Mouse (Mus musculus) embryonic facial prominence, embryonic 11.5 days (tissue): ENCODE data around the gene 1700109H08Rik. TPM values are rescaled to one million over a fixed set of nuclear protein-coding genes. Genes with fewer than 3 reads are reported as not detected.
"Not testable (repeated sequence)": the region's sequence is repeated elsewhere in the genome, so short reads cannot be mapped to it uniquely, and the experiment has no call there.

Source experiments
- ATAC-seq: fragments of 200-750 bp; cut with Nextera tagmentation; replicated peaks from 2 replicates; pipeline ENCODE4 v1.8.0; 2017; ENCODE audit warnings: low read depth; ENCODE audit not compliant: insufficient number of reproducible peaks, low FRiP score, low TSS enrichment
- DNase-seq: peaks from one replicate; pipeline ENCODE4 v3.0.0-alpha.2; 2015; ENCODE audit warnings: low spot score
- H3K27ac ChIP-seq: fragments of 300-500 bp; sonication (generic); replicated peaks from 2 replicates; pipeline ENCODE4 v1.5.1; 2014; ENCODE audit warnings: mild to moderate bottlenecking, low read depth, low read length, control low read depth
- H3K27me3 ChIP-seq: fragments of 300-500 bp; sonication (generic); 2 replicates; pipeline ENCODE4 v1.6.1; 2014; ENCODE audit warnings: mild to moderate bottlenecking, low read length, moderate library complexity, mixed read lengths; ENCODE audit not compliant: control insufficient read depth, insufficient read depth
- H3K36me3 ChIP-seq: fragments of 300-500 bp; sonication (generic); replicated peaks from 2 replicates; pipeline ENCODE4 v1.6.1; 2014; ENCODE audit warnings: low read depth, mild to moderate bottlenecking, low read length, moderate library complexity, mixed read lengths; ENCODE audit not compliant: control insufficient read depth, insufficient read depth
- H3K4me1 ChIP-seq: fragments of 300-500 bp; sonication (generic); 2 replicates; pipeline ENCODE4 v1.6.1; 2014; ENCODE audit warnings: low read length, mixed read lengths; ENCODE audit not compliant: control insufficient read depth, insufficient read depth
- H3K4me2 ChIP-seq: fragments of 300-500 bp; sonication (generic); 2 replicates; pipeline ENCODE4 v1.6.1; 2014; ENCODE audit warnings: low read depth, mild to moderate bottlenecking, control low read depth, low read length, moderate library complexity
- H3K4me3 ChIP-seq: fragments of 300-500 bp; sonication (generic); 2 replicates; pipeline ENCODE4 v1.5.1; 2014; ENCODE audit warnings: low read depth, low read length, control low read depth
- H3K9ac ChIP-seq: fragments of 300-500 bp; sonication (generic); replicated peaks from 2 replicates; pipeline ENCODE4 v1.6.1; 2014; ENCODE audit warnings: mild to moderate bottlenecking, control low read depth, low read length
- H3K9me3 ChIP-seq: fragments of 300-500 bp; sonication (generic); replicated peaks from 2 replicates; pipeline ENCODE4 v1.6.1; 2016; ENCODE audit warnings: mild to moderate bottlenecking, low read length, inconsistent platforms, mixed read lengths; ENCODE audit not compliant: control insufficient read depth
- WGBS: fragments of 180-500 bp; shearing (Covaris S2); extraction: QIAGEN DNeasy Blood & Tissue Kit; methylation state at CpG from one replicate; pipeline ENCODE4 v1.1.7; 2014; 5-methylcytosine and 5-hydroxymethylcytosine counted together
- polyA plus RNA-seq: library from polyadenylated mRNA; unstranded; fragments of >200 nt; fragmentation: Nextera tagmentation; extraction: Ambion mirVana; gene quantifications from 2 replicates; pipeline ENCODE4 v1.2.1, GENCODE M21; 2014

1700109H08Rik gene
- 1.5 and 2.2 TPM in 2 replicates for polyA plus RNA-seq

- Histone ChIP-seq H3K4me2 (no peak within 1 kb of the TSS), H3K4me1 (no peaks in the 10 kb centered on the region), H3K9me3 (no peaks in the 10 kb centered on the region), H3K36me3 (peaks cover 3% of the 10 kb centered on the region), H3K4me3 (no peak within 1 kb of the TSS), H3K27ac (no peak within 1 kb of the TSS), H3K27me3 (no peaks in the 10 kb centered on the region), H3K9ac (no peak within 1 kb of the TSS)
- ATAC-seq, result no peak
- 90% methylated on average over 4 of the region's 4 CpGs for WGBS
- no peak for DNase-seq
Observed at GRCm38 (mm10) chr5:3571266-3571665, at the start of gene 1700109H08Rik. 1700109H08Rik (plus strand) TSS chr5:3571566.

DNA sequence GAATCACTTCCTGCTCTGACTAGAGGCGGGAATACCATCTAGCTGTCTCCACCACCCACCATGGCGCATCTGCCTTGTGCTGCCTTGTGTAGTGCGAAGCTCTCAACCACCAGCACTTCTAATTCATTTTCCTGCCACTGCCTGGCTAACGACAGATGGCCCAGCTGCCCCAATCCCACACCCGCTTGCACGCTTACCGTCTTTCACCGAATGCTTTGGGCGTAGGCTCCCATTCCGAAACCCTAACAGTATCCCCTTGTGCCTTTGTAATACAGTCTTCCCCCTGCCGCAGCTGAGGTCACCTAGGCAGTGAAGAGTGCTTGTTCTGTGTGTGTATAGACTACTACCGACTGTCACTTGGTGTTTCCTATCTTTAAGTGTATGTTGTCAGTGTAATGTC, 49.6 kb upstream of the 1700109H08Rik start:
- WGBS, result 92% methylated on average over 12 of the region's 12 CpGs
- H3K4me1 ChIP-seq, result no peaks in the 10 kb centered on the region
- H3K9ac ChIP-seq, result no peak overlapping the region
- no peaks in the 10 kb centered on the region for H3K36me3 ChIP-seq
- no peaks in the 10 kb centered on the region for H3K27me3 ChIP-seq
- DNase-seq, result no peak
- H3K27ac ChIP-seq, result no peak overlapping the region
- no peaks in the 10 kb centered on the region for H3K9me3 ChIP-seq
- no peak overlapping the region for H3K4me2 ChIP-seq
- H3K4me3 ChIP-seq, result no peak overlapping the region
- no peak for ATAC-seq

GRCm38 (mm10) chr5:3522826-3523225, 48.5 kb upstream of the 1700109H08Rik start:
- H3K4me3 ChIP-seq, result no peak overlapping the region
- no peaks in the 10 kb centered on the region for H3K27me3 ChIP-seq
- DNase-seq (no peak), ATAC-seq (no peak)
- H3K9me3 ChIP-seq, result no peaks in the 10 kb centered on the region
- WGBS, result 92% methylated on average over 10 of the region's 10 CpGs
- no peak overlapping the region for H3K4me2 ChIP-seq
- no peaks in the 10 kb centered on the region for H3K4me1 ChIP-seq
- no peaks in the 10 kb centered on the region for H3K36me3 ChIP-seq
- no peak overlapping the region for H3K9ac ChIP-seq
- H3K27ac ChIP-seq, result no peak overlapping the region

DNA sequence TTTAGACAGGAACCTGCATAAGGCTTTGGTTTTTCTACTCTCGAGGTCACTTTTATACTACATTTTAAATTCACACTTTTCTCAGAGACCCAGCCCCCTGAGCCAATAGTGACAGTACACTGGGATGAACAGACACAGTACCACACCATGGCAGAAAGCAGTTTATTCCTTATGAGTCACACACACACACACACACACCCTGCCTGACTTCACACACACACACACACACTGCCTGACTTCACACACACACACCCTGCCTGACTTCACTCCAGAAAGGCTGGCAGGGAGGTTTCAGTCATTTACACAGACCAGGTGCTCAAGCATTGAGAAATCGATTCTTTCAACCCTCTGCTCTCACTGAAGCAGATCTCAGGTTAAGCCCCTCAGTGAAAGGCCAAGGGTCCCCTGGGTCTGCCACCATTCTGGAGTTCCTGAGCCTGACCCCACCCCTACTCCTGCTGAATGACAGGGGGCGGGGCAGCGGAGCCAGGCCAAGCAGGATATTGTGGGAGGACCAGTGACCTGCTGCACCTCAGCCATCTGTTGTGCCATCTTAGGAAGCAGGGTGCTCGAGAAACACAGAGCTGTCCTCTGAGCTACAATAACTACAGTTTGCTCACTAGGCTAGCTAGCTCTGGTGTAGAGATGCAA, 44.2 kb upstream of the 1700109H08Rik start:
- no peaks in the 10 kb centered on the region for H3K9me3 ChIP-seq
- no peaks in the 10 kb centered on the region for H3K36me3 ChIP-seq
- DNase-seq (peak; percentile 44), ATAC-seq (peak; percentile 87)
- no peak overlapping the region for H3K27ac ChIP-seq
- 28% methylated on average over 5 of the region's 5 CpGs for WGBS
- H3K4me1 ChIP-seq, result no peaks in the 10 kb centered on the region
- no peak overlapping the region for H3K4me3 ChIP-seq
- H3K4me2 ChIP-seq, result no peak overlapping the region
- no peaks in the 10 kb centered on the region for H3K27me3 ChIP-seq
- H3K9ac ChIP-seq, result no peak overlapping the region

DNA sequence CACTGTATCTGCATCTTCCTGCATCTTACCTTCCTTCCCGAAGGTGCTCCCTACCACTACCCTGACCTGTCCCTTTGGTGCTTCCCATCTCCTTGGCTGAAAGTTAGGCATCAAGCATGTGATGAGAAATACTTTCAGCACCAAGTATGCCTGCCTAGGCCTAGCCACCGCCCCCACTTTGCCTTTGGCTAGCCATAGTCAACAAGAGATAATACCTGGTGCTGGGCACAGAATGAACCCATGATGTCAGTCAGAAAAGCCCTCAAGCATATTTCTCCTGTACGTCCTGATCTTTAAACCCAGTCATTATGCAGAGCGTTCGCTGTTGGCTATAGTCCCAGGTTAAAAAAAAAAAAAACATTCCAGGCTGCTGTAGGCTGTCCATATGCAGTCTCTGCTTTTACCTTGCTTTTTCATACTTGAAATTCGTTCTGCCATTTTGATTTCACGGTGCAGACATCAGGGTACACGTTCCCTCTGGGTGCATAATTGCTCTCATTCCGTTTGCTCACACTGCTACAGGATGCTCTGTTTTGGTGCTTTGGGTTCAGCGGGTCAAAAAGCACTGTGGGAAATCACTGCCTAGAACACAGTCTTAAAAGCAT, 41.7 kb upstream of the 1700109H08Rik start:
- peak; percentile 9 for DNase-seq
- Histone ChIP-seq H3K36me3 (no peaks in the 10 kb centered on the region), H3K9me3 (no peaks in the 10 kb centered on the region), H3K27me3 (no peaks in the 10 kb centered on the region), H3K27ac (no peak overlapping the region), H3K4me3 (no peak overlapping the region), H3K4me1 (no peaks in the 10 kb centered on the region), H3K9ac (no peak overlapping the region), H3K4me2 (no peak overlapping the region)
- WGBS, result 73% methylated on average over 10 of the region's 10 CpGs
- no peak for ATAC-seq

- H3K4me1 ChIP-seq, H3K36me3 ChIP-seq, H3K9ac ChIP-seq, H3K27ac ChIP-seq, H3K4me3 ChIP-seq, H3K9me3 ChIP-seq, H3K4me2 ChIP-seq, DNase-seq, H3K27me3 ChIP-seq, ATAC-seq: not testable (repeated sequence)
Observed at GRCm38 (mm10) chr5:3532048-3532447, 39.3 kb upstream of the 1700109H08Rik start.

- Histone ChIP-seq H3K9ac (no peak overlapping the region), H3K4me3 (no peak overlapping the region), H3K4me1 (no peaks in the 10 kb centered on the region), H3K27ac (no peak overlapping the region), H3K9me3 (no peaks in the 10 kb centered on the region), H3K36me3 (no peaks in the 10 kb centered on the region), H3K4me2 (no peak overlapping the region), H3K27me3 (no peaks in the 10 kb centered on the region)
- ATAC-seq, result no peak
- WGBS, result 73% methylated on average over 3 of the region's 3 CpGs
- DNase-seq, result no peak
Observed at GRCm38 (mm10) chr5:3536592-3537212, 34.7 kb upstream of the 1700109H08Rik start.
